Mouse (Mus musculus): ENCODE measurements around the gene Susd1. TPM values are rescaled to one million over a fixed set of nuclear protein-coding genes. Genes with fewer than 3 reads are reported as not detected.

Susd1 gene
- total RNA-seq (2021) = 1 to 10 TPM; 2.3 to 4.1 TPM
- long read RNA-seq, experiment 1 = 0 reads
- long read RNA-seq, experiment 2 = 0 reads

- DNase-seq = peak; percentile 82 to 84
These were observed at the start of gene Susd1 for GRCm38 (mm10) chr4:59437990-59438854. Susd1 (minus strand) TSS chr4:59438633.

- DNase-seq = no peak
These were observed 32.9 kb upstream of the Susd1 start for GRCm38 (mm10) chr4:59471306-59471705.

- no peak for DNase-seq
These were observed 27.0 kb upstream of the Susd1 start for GRCm38 (mm10) chr4:59465449-59465848.

- no peak for DNase-seq
These were observed 26.2 kb upstream of the Susd1 start for GRCm38 (mm10) chr4:59464661-59465060.

- no peak for DNase-seq
These were observed 24.1 kb upstream of the Susd1 start for GRCm38 (mm10) chr4:59462494-59462893.

GRCm38 (mm10) chr4:59461116-59461727 is 22.8 kb upstream of the Susd1 start:
- DNase-seq = no peak

GRCm38 (mm10) chr4:59459216-59459955 is 21.0 kb upstream of the Susd1 start:
- no peak for DNase-seq

- peak; percentile 72 to 80 for DNase-seq
These were observed 19.5 kb upstream of the Susd1 start for GRCm38 (mm10) chr4:59457941-59458340.

- no peak for DNase-seq
These were observed 18.7 kb upstream of the Susd1 start for GRCm38 (mm10) chr4:59457091-59457490.

GRCm38 (mm10) chr4:59455465-59455864 is 17.0 kb upstream of the Susd1 start:
- DNase-seq = no peak

- no peak for DNase-seq
These were observed 15.6 kb upstream of the Susd1 start for GRCm38 (mm10) chr4:59454046-59454445.

- DNase-seq = no peak
These were observed 14.1 kb upstream of the Susd1 start for GRCm38 (mm10) chr4:59452503-59452933.

- no peak for DNase-seq
These were observed 12.5 kb upstream of the Susd1 start for GRCm38 (mm10) chr4:59450906-59451305.

- DNase-seq = no peak
These were observed 11.9 kb upstream of the Susd1 start for GRCm38 (mm10) chr4:59450234-59450854.

GRCm38 (mm10) chr4:59447296-59447695 is 8.9 kb upstream of the Susd1 start:
- no peak for DNase-seq

GRCm38 (mm10) chr4:59445516-59445915 is 7.1 kb upstream of the Susd1 start:
- DNase-seq = peak in 1 of 2 experiments; percentile 17

- DNase-seq = no peak
These were observed 6.6 kb upstream of the Susd1 start for GRCm38 (mm10) chr4:59444994-59445393.

GRCm38 (mm10) chr4:59444085-59444484 is 5.7 kb upstream of the Susd1 start:
- DNase-seq = no peak

GRCm38 (mm10) chr4:59441265-59441664 is 2.8 kb upstream of the Susd1 start:
- no peak for DNase-seq

- peak in 1 of 2 experiments; percentile 14 for DNase-seq
These were observed 1.5 kb upstream of the Susd1 start for GRCm38 (mm10) chr4:59439960-59440359.

GRCm38 (mm10) chr4:59439041-59439440 is 608 bp upstream of the Susd1 start:
- no peak for DNase-seq

GRCm38 (mm10) chr4:59435951-59436350 is 2.5 kb downstream of the Susd1 start:
- no peak for DNase-seq

All from adrenal gland, postnatal 36 days (tissue).